Mouse (Mus musculus): ENCODE data around the gene Plrg1.

Plrg1 gene

GRCm38 (mm10) chr3:83050661-83051060 lies 4.7 kb upstream of the Plrg1 start:
- DNase-seq (ENCODE audit: extremely low read depth, low read depth, low spot score), result no peak

GRCm38 (mm10) chr3:83052102-83052501 lies 3.2 kb upstream of the Plrg1 start:
- DNase-seq (ENCODE audit: extremely low read depth, low read depth, low spot score), result no peak

GRCm38 (mm10) chr3:83053126-83053525 lies 2.2 kb upstream of the Plrg1 start:
- no peak for DNase-seq (ENCODE audit: extremely low read depth, low read depth, low spot score)

GRCm38 (mm10) chr3:83053758-83054157 lies 1.6 kb upstream of the Plrg1 start:
- no peak for DNase-seq (ENCODE audit: extremely low read depth, low read depth, low spot score)

- no peak for DNase-seq (ENCODE audit: extremely low read depth, low read depth, low spot score)
Observed at GRCm38 (mm10) chr3:83054759-83055158, 563 bp upstream of the Plrg1 start.

- DNase-seq (ENCODE audit: extremely low read depth, low read depth, low spot score), result no peak
Observed at GRCm38 (mm10) chr3:83057046-83057445, 1.7 kb downstream of the Plrg1 start.

- DNase-seq (ENCODE audit: extremely low read depth, low read depth, low spot score), result no peak
Observed at GRCm38 (mm10) chr3:83067920-83068319, 12.6 kb downstream of the Plrg1 start.

GRCm38 (mm10) chr3:83068869-83069268 lies 13.5 kb downstream of the Plrg1 start:
- no peak for DNase-seq (ENCODE audit: extremely low read depth, low read depth, low spot score)

- no peak for DNase-seq (ENCODE audit: extremely low read depth, low read depth, low spot score)
Observed at GRCm38 (mm10) chr3:83070231-83070630, 14.9 kb downstream of the Plrg1 start.

GRCm38 (mm10) chr3:83076563-83076962 lies 21.2 kb downstream of the Plrg1 start:
- DNase-seq (ENCODE audit: extremely low read depth, low read depth, low spot score), result no peak

GRCm38 (mm10) chr3:83080567-83081055 lies 25.3 kb downstream of the Plrg1 start:
- no peak for DNase-seq (ENCODE audit: extremely low read depth, low read depth, low spot score)

GRCm38 (mm10) chr3:83097586-83097985 lies 42.3 kb downstream of the Plrg1 start:
- DNase-seq (ENCODE audit: extremely low read depth, low read depth, low spot score), result no peak

- no peak for DNase-seq (ENCODE audit: extremely low read depth, low read depth, low spot score)
Observed at GRCm38 (mm10) chr3:83098546-83099034, 43.3 kb downstream of the Plrg1 start.

GRCm38 (mm10) chr3:83099139-83099538 lies 43.8 kb downstream of the Plrg1 start:
- no peak for DNase-seq (ENCODE audit: extremely low read depth, low read depth, low spot score)

- no peak for DNase-seq (ENCODE audit: extremely low read depth, low read depth, low spot score)
Observed at GRCm38 (mm10) chr3:83099651-83100050, 44.3 kb downstream of the Plrg1 start.

- no peak for DNase-seq (ENCODE audit: extremely low read depth, low read depth, low spot score)
Observed at GRCm38 (mm10) chr3:83102286-83102685, 47.0 kb downstream of the Plrg1 start.

GRCm38 (mm10) chr3:83110163-83110562 lies 54.8 kb downstream of the Plrg1 start:
- no peak for DNase-seq (ENCODE audit: extremely low read depth, low read depth, low spot score)

GRCm38 (mm10) chr3:83111485-83112261 lies 56.4 kb downstream of the Plrg1 start:
- DNase-seq (ENCODE audit: extremely low read depth, low read depth, low spot score), result no peak

GRCm38 (mm10) chr3:83112869-83113268 lies 57.5 kb downstream of the Plrg1 start:
- DNase-seq (ENCODE audit: extremely low read depth, low read depth, low spot score), result no peak

- DNase-seq (ENCODE audit: extremely low read depth, low read depth, low spot score), result no peak
Observed at GRCm38 (mm10) chr3:83114946-83115345, 59.6 kb downstream of the Plrg1 start.

GRCm38 (mm10) chr3:83117592-83117991 lies 62.3 kb downstream of the Plrg1 start:
- DNase-seq (ENCODE audit: extremely low read depth, low read depth, low spot score), result no peak
